Mouse (Mus musculus): Measurements from ENCODE around the gene Atrnl1.

The Atrnl1 gene

DNA sequence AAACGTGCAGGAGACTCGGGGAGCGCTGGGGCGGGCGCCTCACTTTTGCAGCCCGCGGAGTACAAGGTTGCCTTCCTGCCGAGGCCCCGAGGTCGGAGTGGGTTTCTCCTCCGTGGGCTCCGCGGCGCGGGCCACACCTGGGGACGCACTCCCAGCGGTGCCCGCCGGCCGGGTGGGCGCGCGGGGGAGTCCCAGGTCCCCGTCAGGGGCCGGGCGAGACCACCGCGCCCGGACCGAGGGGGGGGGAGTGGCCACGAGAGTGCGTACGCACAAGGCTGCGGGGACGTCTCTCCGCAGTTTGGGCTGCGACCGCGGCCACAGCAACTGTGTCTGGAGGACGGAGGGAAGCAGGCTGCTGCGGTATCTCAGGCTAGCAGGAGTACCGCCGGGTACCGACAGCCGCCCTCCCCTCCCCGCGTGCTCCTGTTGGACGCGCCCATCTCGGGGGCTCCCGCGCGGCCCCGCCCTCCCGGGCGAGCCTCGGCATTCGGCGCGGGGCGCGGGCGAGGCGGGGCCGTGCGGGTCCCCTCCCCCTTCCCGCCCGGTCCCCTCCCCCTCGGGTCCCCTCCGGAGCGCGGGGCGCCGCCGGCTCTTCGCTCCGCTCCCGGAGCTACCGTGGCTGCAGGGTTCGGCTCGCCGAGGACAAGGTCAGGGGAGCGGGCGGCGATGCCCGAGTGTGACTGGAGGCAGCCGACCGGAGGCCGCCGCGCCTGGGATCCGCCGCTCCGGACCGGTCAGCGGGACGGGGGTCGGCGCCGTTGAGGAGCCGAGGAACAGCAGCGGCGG lies at the start of gene Atrnl1:
TSS of gene Atrnl1 (plus strand) at position 559 of the 786 bp plus-strand sequence.
- in situ Hi-C loops (cut with MboI; ENCODE audit: low sequenced_read_pairs), result no loop called here

DNA sequence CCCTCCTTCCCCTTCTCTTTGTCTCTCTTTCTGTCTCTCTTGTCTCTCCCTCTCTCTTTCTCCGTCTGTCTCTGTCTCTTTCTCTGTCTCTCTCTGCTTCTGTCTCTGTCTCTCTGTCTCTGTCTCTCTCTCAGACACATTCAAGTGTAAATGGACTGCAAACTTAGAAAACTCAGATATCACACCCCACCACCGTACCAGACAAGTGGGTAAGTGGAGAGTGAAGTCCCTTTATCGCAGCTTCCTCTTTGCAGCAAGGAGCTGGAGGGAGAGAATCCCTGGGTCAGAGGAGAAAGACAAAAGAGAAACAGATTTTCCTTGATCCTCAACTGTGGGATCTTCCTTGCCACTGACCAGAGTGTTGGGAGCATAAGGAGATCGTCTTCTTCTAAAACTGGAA lies 49.3 kb upstream of the Atrnl1 start:
- in situ Hi-C loops (cut with MboI; ENCODE audit: low sequenced_read_pairs), result no loop called here

DNA sequence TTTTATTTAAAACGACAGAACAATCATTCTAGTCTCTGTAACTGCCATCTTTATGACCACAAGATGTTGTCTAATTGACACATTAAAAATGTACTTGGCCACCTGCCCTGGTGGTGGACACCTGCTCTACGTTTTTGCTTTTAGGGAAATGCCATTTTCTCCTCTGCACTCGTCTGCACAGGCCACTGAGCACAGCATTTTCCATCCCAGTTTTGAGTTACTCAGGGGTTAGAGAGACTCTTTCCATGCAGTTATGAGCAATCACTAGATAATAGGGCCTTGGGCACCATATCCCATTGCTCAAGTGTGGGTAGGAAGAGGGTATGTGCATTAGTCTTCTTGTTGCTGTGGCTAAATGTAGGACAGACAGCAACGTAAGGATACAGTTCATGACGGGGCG lies 41.8 kb upstream of the Atrnl1 start:
- in situ Hi-C loops (cut with MboI; ENCODE audit: low sequenced_read_pairs), result no loop called here

DNA sequence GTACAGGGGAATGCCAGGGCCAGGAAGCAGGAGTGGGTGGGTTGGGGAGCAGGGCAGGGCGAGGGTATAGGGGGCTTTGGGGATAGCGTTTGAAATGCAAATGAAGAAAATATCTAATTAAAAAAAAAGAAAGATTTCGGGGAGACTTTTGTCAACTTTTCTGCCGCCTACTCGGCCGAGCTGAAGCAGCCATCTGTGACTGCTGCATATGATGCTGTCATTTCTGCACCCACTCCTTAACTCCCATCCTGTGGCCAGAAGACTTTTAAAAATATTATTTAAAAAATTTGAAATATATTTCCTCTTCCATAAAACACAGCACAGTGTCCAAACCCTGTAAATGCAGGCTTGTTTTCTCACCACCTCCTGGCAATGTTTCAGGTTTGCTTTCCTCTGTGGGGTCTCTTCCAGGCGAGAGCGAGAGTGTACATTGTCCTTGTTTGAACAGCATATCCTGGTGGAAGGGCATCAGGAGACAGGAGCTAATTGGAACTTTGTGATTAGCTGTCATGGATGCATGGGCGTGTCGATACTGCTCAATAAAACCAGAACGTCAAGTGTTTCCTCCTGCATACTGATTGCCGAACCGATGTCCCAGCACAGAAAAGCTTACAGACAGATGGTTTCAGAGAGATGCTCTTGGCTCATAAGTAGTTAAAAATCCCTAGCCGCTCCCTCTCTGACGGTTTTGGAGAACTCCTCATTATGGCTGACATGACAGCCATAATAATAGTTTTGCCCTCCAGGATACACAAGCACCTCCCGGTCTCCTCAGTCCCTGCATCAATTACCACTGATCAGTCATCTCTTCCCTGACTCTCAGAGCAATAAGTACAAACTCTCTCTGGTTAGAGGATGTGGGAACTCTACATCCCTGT lies 38.2 kb upstream of the Atrnl1 start:
- in situ Hi-C loops (cut with MboI; ENCODE audit: low sequenced_read_pairs), result no loop called here

DNA sequence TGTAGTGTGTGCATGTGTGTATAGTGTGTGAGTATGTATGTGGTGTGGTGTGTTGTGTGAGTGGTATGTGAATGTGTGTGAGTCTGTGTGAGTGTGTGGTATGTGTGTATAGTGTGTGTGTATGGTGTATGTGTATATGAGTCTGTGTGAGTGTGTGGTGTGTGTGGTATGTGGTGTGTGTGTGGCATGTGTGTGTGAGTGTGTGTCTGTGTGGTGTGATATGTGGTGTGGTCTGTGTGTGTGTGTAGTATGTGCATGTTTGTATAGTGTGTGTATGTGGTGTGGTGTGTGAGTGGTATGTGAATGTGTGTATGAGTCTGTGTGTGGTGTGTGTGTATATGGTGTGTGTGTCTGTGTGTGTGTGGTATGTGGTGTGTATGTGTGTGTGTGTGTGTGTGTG lies 37.4 kb upstream of the Atrnl1 start:
- in situ Hi-C loops (cut with MboI; ENCODE audit: low sequenced_read_pairs), result no loop called here

DNA sequence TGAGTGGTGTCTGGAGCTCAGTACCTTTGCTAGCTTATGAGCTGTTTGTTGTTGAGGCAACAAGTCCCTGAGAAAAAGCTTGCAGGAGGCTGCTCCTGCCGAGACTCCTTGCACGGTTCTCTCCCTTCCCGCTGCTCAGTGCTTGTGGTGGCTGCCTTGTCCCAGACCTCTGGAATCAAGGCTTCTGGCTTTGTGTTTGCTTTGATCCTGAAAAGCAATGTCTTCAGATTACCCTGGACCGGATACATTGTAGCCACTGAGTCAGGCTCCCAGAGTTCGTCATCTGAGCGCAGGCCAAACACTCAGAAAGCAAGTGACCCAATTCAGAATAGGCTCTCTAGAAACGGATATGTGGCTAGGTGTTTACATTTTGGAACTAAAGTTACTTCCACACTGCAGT lies 35.8 kb upstream of the Atrnl1 start:
- in situ Hi-C loops (cut with MboI; ENCODE audit: low sequenced_read_pairs), result no loop called here

DNA sequence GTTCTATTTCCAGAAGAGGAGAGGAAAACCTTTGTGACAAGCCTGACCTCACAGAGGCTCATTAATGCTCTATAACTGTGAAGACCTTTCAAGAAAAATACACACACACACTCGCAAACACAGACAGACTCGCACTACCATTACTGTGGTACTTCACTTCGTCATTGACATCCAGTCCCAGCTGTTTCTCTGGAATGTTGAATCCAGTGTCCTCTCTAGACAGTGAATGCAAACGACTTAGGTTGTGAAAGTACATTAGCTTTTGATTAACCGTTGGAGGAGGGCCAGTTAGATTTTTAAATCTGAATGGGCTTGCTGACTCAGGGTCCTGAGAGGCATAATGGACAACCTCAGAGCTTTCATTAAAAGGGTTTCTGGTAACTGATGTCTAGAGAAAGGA lies 34.0 kb upstream of the Atrnl1 start:
- in situ Hi-C loops (cut with MboI; ENCODE audit: low sequenced_read_pairs), result no loop called here

DNA sequence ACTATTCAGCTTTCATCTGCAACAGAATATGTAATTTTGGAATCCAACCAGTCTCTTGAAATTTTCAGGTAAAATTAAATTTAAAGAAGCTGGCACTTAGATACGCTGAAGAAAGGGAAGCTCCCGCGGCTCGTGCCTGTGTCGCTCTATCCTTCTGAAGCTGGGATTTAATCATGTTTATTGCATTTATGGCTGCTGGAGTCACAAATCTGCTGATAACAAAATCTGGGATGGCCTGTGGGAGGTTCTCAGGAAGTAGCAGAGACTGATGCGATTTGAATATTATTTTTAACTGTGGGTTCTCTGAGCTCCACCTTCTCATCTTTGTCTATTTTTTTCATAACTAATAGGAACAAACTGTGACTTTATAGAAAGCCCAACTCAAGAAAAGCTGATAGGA lies 33.6 kb upstream of the Atrnl1 start:
- in situ Hi-C loops (cut with MboI; ENCODE audit: low sequenced_read_pairs), result no loop called here

DNA sequence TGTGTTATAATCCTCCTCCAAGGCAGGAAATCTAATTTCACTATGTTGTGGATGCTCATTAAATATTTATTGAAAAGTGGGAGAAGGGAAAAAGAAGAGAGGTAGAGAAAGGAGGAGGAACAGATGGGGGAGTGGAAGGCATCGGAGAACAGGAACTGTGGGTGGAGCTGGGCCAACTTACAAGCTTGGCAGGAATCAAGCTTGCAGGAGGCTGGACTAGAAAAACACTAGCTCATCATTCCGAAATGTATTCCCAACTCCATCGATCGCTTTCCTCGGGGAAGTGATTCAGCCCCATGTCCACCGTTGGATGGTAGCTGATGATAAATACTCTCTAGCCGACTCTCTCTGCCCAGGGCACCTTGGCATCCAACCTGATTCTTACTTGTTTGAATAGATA lies 29.9 kb upstream of the Atrnl1 start:
- in situ Hi-C loops (cut with MboI; ENCODE audit: low sequenced_read_pairs), result no loop called here

DNA sequence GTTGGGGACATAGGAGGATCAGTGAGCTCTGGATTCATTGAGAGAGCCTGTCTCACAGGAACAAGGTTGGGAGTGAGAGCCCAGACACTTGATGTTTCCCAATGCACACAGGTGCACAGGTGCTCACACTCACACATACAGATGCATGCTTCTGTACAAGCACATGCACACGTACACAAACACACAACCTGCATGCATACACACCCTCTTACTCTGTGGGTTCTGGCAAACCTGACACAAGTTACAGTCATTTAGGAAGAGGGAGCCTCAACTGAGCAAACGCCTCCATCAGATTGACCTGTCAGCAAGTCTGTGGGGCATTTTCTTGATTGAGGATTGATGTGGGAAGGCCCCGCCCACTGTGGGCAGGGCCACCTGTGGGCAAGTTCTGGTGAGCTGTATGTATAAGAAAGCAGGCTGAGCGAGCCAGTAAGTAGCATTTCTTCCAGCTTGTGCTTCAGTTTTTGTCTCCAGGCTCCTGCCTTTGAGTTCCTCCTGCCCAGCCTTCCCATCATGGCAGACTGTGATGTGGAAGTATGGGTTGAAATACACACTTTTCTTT lies 25.5 kb upstream of the Atrnl1 start:
- in situ Hi-C loops (cut with MboI; ENCODE audit: low sequenced_read_pairs), result no loop called here

DNA sequence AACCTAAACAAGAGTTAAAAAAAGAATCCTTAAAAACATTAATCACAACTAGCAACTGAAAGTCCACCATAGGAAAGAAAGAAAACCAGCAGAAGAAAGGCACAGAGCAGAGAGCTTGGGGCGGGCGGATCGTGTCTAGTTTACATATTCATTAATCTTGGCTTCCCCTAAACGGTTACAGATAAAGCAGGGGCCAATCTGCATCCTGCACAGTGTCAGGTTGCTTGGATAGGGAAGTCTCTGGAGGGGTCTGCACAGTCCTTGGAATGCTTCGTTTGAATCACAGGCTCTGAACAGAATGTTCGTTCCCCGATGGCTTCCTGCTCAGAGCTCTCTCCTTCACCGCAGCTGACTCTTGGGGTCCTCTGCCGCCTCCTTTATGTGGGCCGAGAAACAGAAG lies 24.7 kb upstream of the Atrnl1 start:
- in situ Hi-C loops (cut with MboI; ENCODE audit: low sequenced_read_pairs), result no loop called here

DNA sequence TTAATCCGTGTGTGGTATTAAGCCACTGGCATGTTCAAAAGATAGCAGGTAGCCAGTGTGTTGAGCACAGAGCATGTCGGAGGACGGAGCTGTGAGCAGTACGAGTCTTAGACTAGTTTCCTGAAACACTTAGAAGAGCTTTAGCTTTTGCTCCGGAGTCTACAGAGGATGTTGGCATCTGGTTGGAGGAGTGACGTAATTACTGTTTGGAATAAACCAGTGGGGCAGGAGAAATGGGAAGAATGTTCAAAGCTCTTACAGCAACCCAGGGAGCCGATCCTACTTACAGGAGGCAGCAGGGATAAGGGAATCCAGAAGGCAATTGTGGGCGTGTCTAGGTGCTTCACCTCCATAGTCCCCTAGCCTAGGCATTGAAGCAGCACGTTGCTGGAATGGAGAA lies 21.3 kb upstream of the Atrnl1 start:
- in situ Hi-C loops (cut with MboI; ENCODE audit: low sequenced_read_pairs), result no loop called here

DNA sequence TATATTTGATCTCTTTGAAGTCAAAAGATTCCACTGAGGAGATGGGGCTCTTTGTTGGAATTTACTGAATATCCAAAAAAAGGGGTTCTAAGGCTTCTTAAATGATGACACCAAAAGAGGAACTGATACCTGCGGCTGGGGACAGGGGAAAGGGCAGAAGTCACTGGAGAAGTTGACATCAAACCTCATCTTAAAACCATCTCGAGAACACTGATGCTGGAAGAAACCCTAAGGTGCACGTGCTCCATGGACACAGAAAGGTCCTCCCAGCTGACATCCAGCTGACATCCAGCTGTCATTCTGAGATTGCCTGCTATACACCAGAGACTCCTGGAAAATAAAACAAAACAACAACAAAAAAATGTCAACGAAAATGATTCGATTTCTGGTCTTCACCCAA lies 19.9 kb upstream of the Atrnl1 start:
- in situ Hi-C loops (cut with MboI; ENCODE audit: low sequenced_read_pairs), result no loop called here

DNA sequence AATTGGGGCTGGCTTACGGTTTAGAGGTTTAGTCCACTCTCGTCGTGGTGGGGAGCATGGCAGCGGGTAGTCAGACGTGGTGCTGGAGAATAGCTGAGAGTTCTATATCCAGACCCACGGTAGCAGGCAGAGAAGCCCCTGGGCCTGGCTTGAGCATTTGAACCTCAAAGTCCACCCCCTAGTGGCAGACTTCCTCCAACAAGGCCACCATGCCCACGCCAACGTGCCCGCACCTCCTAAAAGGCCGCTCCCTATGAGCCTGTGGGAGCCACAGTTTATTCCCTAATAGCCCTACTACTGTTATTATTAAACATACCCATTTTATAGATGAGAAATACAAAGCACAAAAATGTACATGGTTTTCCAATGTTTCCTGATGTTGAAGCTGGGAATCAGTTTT lies 19.2 kb upstream of the Atrnl1 start:
- in situ Hi-C loops (cut with MboI; ENCODE audit: low sequenced_read_pairs), result no loop called here

DNA sequence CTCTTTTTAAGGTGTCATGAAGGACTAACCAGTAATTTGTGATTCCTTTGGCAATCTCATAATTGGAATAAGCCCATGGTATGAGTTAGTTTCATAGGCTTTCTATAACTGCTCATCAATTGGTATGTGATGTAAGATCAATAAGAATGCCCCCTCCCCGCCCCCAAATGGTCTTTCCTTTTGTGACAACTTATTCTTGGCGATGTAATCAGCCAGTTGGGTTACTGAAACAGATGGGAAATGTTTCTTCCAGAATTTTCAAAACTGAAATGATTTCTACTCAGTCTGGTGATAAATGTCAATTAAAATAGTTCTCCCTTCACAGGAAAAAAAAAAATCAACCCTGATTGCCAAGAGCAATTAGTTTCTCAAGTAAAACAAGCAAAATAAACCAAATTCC lies 18.5 kb upstream of the Atrnl1 start:
- in situ Hi-C loops (cut with MboI; ENCODE audit: low sequenced_read_pairs), result no loop called here

DNA sequence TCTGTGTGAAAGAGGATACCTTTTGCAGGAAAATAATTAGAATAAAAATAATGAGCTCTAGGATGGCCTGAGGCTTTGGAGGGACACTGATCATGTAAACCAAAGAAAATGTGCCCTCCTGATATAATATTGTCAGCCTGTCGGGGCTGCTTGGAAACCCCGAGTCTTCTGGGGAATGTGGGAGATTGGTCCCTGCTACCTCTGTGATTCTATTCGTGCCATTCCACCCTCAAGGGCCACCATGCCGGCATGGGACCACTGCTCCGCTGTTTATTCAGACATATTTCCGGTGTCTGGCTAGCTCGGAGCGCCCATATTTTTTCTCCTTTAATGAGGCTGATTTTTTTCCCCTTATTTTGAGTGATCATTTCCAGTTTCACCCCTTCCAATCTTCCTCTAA lies 11.7 kb upstream of the Atrnl1 start:
- in situ Hi-C loops (cut with MboI; ENCODE audit: low sequenced_read_pairs), result no loop called here

DNA sequence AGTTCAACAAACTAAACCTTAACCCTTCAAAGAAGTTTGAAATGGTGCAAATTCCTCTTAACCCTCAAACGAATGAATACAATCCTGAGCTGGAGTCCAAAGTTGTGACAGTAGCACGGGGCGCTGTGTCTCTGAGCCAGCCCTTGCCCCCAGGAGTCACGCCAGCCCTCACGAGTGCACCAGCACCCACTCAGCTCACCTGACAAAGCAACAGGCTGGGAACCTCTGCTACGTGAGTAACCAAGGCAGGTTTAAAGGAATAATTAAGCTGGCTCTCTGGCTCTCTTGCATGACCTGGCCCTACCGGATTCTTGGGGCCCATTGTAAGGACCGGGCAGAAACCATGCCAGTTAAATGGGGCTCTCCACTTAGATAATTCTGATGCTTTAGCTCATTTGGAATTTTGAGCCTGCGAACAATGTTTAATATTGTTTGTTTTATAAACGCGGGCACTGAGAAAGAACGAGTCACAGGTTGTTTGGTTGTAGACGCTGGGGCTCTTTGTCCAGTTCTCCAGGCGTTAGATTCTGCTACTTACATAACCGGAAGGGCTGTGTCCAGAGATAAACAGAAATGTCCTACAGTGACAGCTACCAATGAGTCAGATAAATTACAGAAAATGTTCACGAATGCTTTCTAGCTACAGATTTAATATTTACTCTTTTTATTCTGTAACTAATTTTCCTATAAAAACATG lies 10.5 kb upstream of the Atrnl1 start:
- in situ Hi-C loops (cut with MboI; ENCODE audit: low sequenced_read_pairs), result no loop called here

DNA sequence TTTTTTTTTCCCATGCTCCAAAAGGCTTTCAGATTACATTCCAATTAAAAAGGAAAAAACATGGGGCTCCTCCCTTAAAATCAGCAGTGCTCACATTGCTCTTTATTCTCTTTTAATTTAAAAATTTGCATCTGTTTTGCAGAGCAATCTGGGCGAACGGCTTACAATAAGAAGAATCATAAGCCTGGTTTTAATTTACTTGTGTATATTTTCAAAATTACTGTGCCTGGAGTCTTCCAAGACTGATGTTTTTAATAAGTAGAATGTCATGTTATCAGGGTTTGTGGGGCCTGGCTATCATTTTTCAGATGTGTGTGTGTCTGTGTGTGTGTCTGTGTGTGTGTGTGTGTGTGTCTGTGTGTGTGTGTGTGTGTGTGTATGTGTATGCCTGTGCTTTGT lies 9.9 kb upstream of the Atrnl1 start:
- in situ Hi-C loops (cut with MboI; ENCODE audit: low sequenced_read_pairs), result no loop called here

DNA sequence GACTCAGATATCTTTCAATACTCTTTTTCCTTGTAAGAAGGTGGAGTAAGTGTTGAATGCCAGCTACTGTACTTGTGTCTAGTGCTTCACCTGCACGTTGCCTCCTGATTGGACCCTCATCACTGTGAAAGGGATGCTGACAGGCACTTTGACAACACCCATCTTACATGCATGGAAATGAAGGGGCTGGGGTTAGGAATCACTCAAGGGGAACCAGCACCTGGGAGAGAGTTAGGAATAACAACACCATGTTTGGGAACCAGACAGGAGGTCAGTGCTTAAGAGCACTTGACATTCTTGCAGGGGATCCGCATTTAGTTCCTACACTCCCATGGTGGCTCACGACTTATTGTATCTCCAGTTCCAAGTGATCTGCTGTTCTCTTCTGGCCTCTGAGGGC lies 7.2 kb upstream of the Atrnl1 start:
- in situ Hi-C loops (cut with MboI; ENCODE audit: low sequenced_read_pairs), result no loop called here

DNA sequence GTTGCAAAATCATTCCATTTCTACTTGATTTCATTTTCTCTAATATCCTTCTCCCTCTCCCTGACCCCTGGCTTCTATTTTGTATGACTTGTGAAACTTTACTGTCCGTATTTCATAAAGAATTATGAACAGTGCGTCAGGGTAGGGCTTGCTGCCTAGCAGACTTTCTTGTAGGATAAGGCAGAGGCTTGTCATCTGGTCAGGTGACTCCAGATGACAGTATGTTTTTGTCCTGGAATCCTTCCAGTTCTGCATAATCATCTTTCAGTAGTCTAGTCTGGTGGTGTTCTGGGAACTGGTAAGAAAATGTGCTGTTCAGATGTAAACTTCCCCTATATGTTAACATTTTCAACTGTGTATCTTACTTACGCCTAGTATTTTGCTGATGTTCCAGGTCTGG lies 4.9 kb upstream of the Atrnl1 start:
- in situ Hi-C loops (cut with MboI; ENCODE audit: low sequenced_read_pairs), result no loop called here

DNA sequence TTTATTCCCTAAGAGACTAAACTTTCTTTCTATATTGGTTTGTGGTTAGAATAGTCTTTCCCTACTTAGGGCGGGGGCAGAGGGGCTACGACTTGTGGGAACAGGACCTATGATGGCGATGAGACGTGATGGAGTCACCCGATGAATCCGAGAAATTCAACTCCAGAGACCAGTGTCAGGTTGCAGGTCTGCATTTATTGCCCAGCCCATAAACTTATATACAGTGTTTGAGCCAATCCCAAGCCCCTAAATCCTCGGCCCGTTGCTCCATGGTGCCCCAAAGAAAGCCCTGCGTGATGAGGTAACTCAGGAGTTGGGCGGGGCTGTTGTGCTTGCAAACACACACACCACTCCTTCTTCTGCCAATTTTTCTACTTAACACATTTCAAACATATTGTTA lies 4.5 kb upstream of the Atrnl1 start:
- in situ Hi-C loops (cut with MboI; ENCODE audit: low sequenced_read_pairs), result no loop called here

Data from CH12F3 (cell line).